Comparison of ENCODE assay signal across 9 mouse cellular contexts in the genomic region with DNA sequence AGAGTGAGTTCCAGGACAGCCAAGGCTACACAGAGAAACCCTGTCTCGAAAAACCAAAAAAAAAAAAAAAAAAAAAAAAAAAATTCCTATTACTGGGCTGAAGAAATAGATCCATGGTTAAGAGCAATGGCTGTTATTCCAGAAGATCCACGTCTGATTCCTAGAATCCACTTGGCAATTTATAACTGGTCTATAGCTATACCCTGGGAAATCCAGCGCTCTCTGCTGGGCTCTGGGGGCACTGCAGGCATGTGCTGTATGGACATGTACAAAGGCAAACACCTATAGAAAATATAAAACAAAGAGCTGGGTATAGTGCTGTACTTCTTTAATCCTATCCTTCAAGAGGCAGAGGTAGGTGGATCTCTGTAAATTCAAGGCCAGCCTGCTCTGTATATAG. TPM values are rescaled to one million over a fixed set of nuclear protein-coding genes. Genes with fewer than 3 reads are reported as not detected.
DNase-seq lines count a peak whose midpoint lies in the region; ATAC-seq and TF ChIP-seq lines count a peak whose summit lies in the region.
"Had no signal": no experiment of that assay in that cellular context is flagged by ENCODE, and none has a peak within 500 bp of the region (broad histone marks: within the 10 kb centered on the region; RNA-seq: fewer than 3 reads in every experiment).

No protein-coding gene starts in this region.

- WGBS in heart, adult 2 months, result 80% methylated on average over 2 of the region's 3 CpGs
- WGBS in heart, embryonic 11.5 days (ENCODE audit: insufficient replicate concordance), result 73% methylated on average over 2 of the region's 3 CpGs
- WGBS in forebrain, embryonic 11.5 days, result 84% methylated on average over 2 of the region's 3 CpGs
- WGBS in intestine, embryonic 16.5 days, result 82% methylated on average over 2 of the region's 3 CpGs

- H3K4me3 ChIP-seq in heart, adult 2 months, result no peak overlapping the region
- H3K4me3 ChIP-seq in heart, embryonic 11.5 days (ENCODE audit: low read depth, low read length), result no peak overlapping the region
- H3K4me3 ChIP-seq in forebrain, embryonic 11.5 days (ENCODE audit: low read depth, low read length), result no peak overlapping the region
- H3K4me3 ChIP-seq in intestine, embryonic 16.5 days (ENCODE audit: low read length), result no peak overlapping the region
- H3K4me3 ChIP-seq: neural tube, embryonic 13.5 days had no signal

- intact Hi-C loops in heart, adult 2 months (cut with DNase I), result no loop called here

- 0 out of 2 replicates have a peak, but pooled peaks cover 1% of the 10 kb centered on the region for H3K4me1 ChIP-seq in heart, adult 2 months (ENCODE audit: control insufficient read depth, insufficient read depth, low read length)
- H3K4me1 ChIP-seq in heart, embryonic 11.5 days (ENCODE audit: control insufficient read depth, insufficient read depth, low read length), result peaks cover 6% of the 10 kb centered on the region
- no peaks in the 10 kb centered on the region for H3K4me1 ChIP-seq in forebrain, embryonic 11.5 days (replicated peaks; ENCODE audit: control insufficient read depth, insufficient read depth, low read length)
- H3K4me1 ChIP-seq in intestine, embryonic 16.5 days (ENCODE audit: control insufficient read depth, insufficient read depth, low read length), result no peaks in the 10 kb centered on the region
- H3K4me1 ChIP-seq: neural tube, embryonic 13.5 days had no signal

- peaks cover 12% of the 10 kb centered on the region for H3K36me3 ChIP-seq in heart, adult 2 months (ENCODE audit: control insufficient read depth, insufficient read depth, low read length)
- H3K36me3 ChIP-seq in heart, embryonic 11.5 days (ENCODE audit: control insufficient read depth, insufficient read depth, low read length), result peaks cover 13% of the 10 kb centered on the region
- peaks cover 3% of the 10 kb centered on the region; the same call in 1 of the 2 replicates for H3K36me3 ChIP-seq in forebrain, embryonic 11.5 days (ENCODE audit: control insufficient read depth, insufficient read depth, low read length)
- 0 out of 2 replicates have a peak, but pooled peaks cover 2% of the 10 kb centered on the region for H3K36me3 ChIP-seq in intestine, embryonic 16.5 days (ENCODE audit: control insufficient read depth, insufficient read depth, low read length)

- no peak for TF ChIP-seq POLR2A in heart, adult 2 months (IDR thresholded peaks at IDR 0.05; ENCODE audit: insufficient read depth, low read depth, low read length)

- no peak overlapping the region for H3K27ac ChIP-seq in heart, adult 2 months
- H3K27ac ChIP-seq in heart, embryonic 11.5 days (ENCODE audit: low read depth, low read length), result no peak overlapping the region
- no peak overlapping the region for H3K27ac ChIP-seq in forebrain, embryonic 11.5 days (ENCODE audit: low read depth, low read length)
- H3K27ac ChIP-seq in intestine, embryonic 16.5 days (ENCODE audit: low read length), result no peak overlapping the region
- H3K27ac ChIP-seq: neural tube, embryonic 13.5 days had no signal

- H3K9ac ChIP-seq in heart, adult 2 months (ENCODE audit: low read depth, low read length), result no peak overlapping the region
- no peak overlapping the region for H3K9ac ChIP-seq in heart, embryonic 11.5 days (ENCODE audit: low read depth, low read length)
- no peak overlapping the region for H3K9ac ChIP-seq in forebrain, embryonic 11.5 days (ENCODE audit: low read length)
- no peak overlapping the region for H3K9ac ChIP-seq in intestine, embryonic 16.5 days (ENCODE audit: low read depth, low read length)
- H3K9ac ChIP-seq: neural tube, embryonic 13.5 days had no signal

- TF ChIP-seq EP300 in heart, adult 2 months (IDR thresholded peaks at IDR 0.05; ENCODE audit: insufficient read depth, low read depth, low read length), result no peak

- no peak for DNase-seq in heart, adult 2 months
- DNase-seq in CD4-positive helper T cell, adult 2 months (ENCODE audit: low read depth, low spot score), result peak; percentile 47
- peak; percentile 22 for DNase-seq in c-Kit-positive CD71-positive TER-119-negative erythroid progenitor cells, embryonic 14.5 days (ENCODE audit: low read depth)
- DNase-seq in retina, embryonic 14.5 days (ENCODE audit: low spot score), result peak; percentile 18
- no peak for DNase-seq in forebrain, embryonic 11.5 days (ENCODE audit: low spot score)
- no peak for DNase-seq in urinary bladder, postnatal 4 days (ENCODE audit: low spot score in 2 of 2)

- H3K27me3 ChIP-seq in heart, adult 2 months (ENCODE audit: control insufficient read depth, insufficient read depth, low read length), result no peaks in the 10 kb centered on the region
- H3K27me3 ChIP-seq in heart, embryonic 11.5 days (ENCODE audit: control insufficient read depth, insufficient read depth, low read length), result no peaks in the 10 kb centered on the region
- no peaks in the 10 kb centered on the region for H3K27me3 ChIP-seq in forebrain, embryonic 11.5 days (ENCODE audit: control insufficient read depth, insufficient read depth, low read length)
- H3K27me3 ChIP-seq in intestine, embryonic 16.5 days (replicated peaks; ENCODE audit: control insufficient read depth, insufficient read depth, low read length), result no peaks in the 10 kb centered on the region
- H3K27me3 ChIP-seq: neural tube, embryonic 13.5 days had no signal

- H3K9me3 ChIP-seq in heart, embryonic 11.5 days (replicated peaks; ENCODE audit: control insufficient read depth, low read length), result no peaks in the 10 kb centered on the region
- no peaks in the 10 kb centered on the region for H3K9me3 ChIP-seq in forebrain, embryonic 11.5 days (ENCODE audit: control insufficient read depth, low read length)
- H3K9me3 ChIP-seq in intestine, embryonic 16.5 days (ENCODE audit: control insufficient read depth, low read length), result no peaks in the 10 kb centered on the region
- H3K9me3 ChIP-seq: neural tube, embryonic 13.5 days had no signal

- H3K79me2 ChIP-seq in heart, adult 2 months (replicated peaks; ENCODE audit: control insufficient read depth, insufficient read depth, low read length), result peaks cover 2% of the 10 kb centered on the region

- no peak for ATAC-seq in heart, embryonic 11.5 days (replicated peaks; ENCODE audit: insufficient number of reproducible peaks, low FRiP score, low TSS enrichment)
- no peak for ATAC-seq in forebrain, embryonic 11.5 days (replicated peaks; ENCODE audit: low FRiP score)
- ATAC-seq in intestine, embryonic 16.5 days, result no peak

- peak; percentile 58 for TF ChIP-seq CTCF in heart, adult 2 months (IDR thresholded peaks at IDR 0.05)

- H3K4me2 ChIP-seq in heart, embryonic 11.5 days, result no peak overlapping the region
- no peak overlapping the region for H3K4me2 ChIP-seq in forebrain, embryonic 11.5 days (ENCODE audit: low read depth, low read length, severe bottlenecking)
- H3K4me2 ChIP-seq in intestine, embryonic 16.5 days (ENCODE audit: low read depth, low read length), result no peak overlapping the region
- H3K4me2 ChIP-seq: neural tube, embryonic 13.5 days had no signal

RNA-seq across cellular contexts. Expression of gene Pigl, which starts 31.2 kb away (rescaled TPM):
- 1 to 10 TPM; 3.1 to 3.5 TPM for total RNA-seq in heart, adult 2 months (2021)
- polyA plus RNA-seq in heart, adult 2 months (2012; rRNA removed), result 3.5 and 4.8 TPM in 2 replicates
- polyA plus RNA-seq in heart, embryonic 11.5 days (2014; fragmentation: Nextera tagmentation; extraction: Ambion mirVana), result 14.0 and 15.1 TPM in 2 replicates
- polyA plus RNA-seq in forebrain, embryonic 11.5 days (2014; fragmentation: Nextera tagmentation; extraction: Ambion mirVana), result 13.8 and 16.5 TPM in 2 replicates
- 11.8 and 12.7 TPM in 2 replicates for polyA plus RNA-seq in intestine, embryonic 16.5 days (2015; fragmentation: Nextera tagmentation; extraction: Ambion mirVana)

RNA-seq across cellular contexts. Expression of gene Ncor1, which starts 31.2 kb away (rescaled TPM):
- total RNA-seq in heart, adult 2 months (2021), result 100 to 1,000 TPM; 124 to 133 TPM
- polyA plus RNA-seq in heart, adult 2 months (2012; rRNA removed), result 79.1 and 102 TPM in 2 replicates
- polyA plus RNA-seq in heart, embryonic 11.5 days (2014; fragmentation: Nextera tagmentation; extraction: Ambion mirVana), result 128 and 149 TPM in 2 replicates
- 206 and 224 TPM in 2 replicates for polyA plus RNA-seq in forebrain, embryonic 11.5 days (2014; fragmentation: Nextera tagmentation; extraction: Ambion mirVana)
- polyA plus RNA-seq in intestine, embryonic 16.5 days (2015; fragmentation: Nextera tagmentation; extraction: Ambion mirVana), result 40.2 and 42.0 TPM in 2 replicates

Comparison
In these comparisons a context has a peak if more than half of its experiments do, and no peak if none do; other contexts are left out.
1. DNase-seq: peak in CD4-positive helper T cell, adult 2 months (single experiment), c-Kit-positive CD71-positive TER-119-negative erythroid progenitor cells, embryonic 14.5 days (single experiment) and retina, embryonic 14.5 days (single experiment); none in heart, adult 2 months (0 of 2), forebrain, embryonic 11.5 days (single experiment) and urinary bladder, postnatal 4 days (0 of 2).